Mouse (Mus musculus): ENCODE measurements at regions not wholly inside any gene's neighbourhood (a gene's known extent, or its start where the extent isn't known, plus 50 kb on each side); places are given as distances from the start of the nearest gene placed in this dataset.

DNA sequence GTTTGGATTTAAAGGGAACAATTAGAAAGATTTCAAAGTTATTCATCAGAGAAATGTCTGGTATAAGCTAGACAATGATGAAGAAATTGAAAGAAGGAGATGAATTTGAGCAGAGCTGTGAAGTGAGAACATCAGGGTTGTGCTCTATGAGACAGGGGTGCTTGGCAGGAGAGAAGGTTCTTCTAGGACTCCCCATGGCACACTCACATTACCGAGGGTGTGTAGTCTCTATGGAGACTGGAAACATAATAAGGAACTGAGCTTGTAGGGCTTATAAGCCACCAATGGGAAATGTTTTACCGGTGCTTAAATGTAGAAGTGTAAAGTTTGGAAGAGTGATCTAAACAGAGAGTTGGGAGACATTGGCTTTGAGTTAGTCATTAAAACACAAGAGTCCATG, 889.9 kb downstream of the Stim2 start:
- H3K27ac ChIP-seq: no peak overlapping the region
- peak; percentile 51; the same call in 1 of the 2 replicates for ATAC-seq (ENCODE audit: low FRiP score, low read depth)
- H3K4me1 ChIP-seq: no peaks in the 10 kb centered on the region
- H3K9me3 ChIP-seq: no peaks in the 10 kb centered on the region
- no peak overlapping the region for H3K4me3 ChIP-seq
- no peak overlapping the region for H3K9ac ChIP-seq
- H3K27me3 ChIP-seq: no peaks in the 10 kb centered on the region
- WGBS: 55% methylated on average over 2 of the region's 2 CpGs
- H3K4me2 ChIP-seq (replicated peaks): no peak overlapping the region
- H3K36me3 ChIP-seq: no peaks in the 10 kb centered on the region

DNA sequence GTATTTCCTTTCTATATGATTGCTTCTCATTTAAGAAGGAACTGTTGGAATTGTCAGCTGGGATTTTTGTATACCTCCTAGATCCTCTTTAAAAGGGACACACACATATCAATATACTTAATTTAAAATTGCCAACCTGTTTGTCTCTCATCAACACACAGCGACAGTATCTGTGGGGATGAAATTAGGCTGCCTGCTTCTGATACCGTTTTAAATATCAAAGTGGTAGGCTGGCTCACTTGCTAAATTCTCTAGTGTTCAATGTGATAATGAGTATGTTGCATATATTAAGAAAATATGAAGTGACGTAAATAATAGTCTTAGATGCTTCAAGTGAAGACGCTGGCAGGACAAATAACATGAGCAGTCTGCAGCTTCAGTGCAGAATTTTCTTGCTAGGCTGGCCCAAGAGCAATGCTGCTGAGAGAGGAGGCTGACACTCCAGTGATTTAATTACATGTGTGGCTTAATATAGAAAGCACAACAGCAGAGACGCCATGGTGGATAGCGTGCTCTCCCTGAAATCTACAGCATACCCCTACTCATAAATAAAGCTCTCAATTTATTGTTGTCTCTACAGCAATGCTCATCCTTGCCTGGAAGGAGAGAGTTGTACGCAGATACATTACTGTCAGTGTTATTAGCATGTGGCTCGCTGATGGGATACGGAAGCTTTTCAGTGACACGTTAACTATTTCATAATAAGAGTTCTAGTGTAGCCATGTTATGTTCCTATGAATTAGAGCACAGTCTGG, 896.4 kb downstream of the Stim2 start:
- no peak overlapping the region for H3K4me3 ChIP-seq
- H3K4me2 ChIP-seq (replicated peaks): no peak overlapping the region
- no peaks in the 10 kb centered on the region for H3K4me1 ChIP-seq
- WGBS: 88% methylated on average over 10 of the region's 10 CpGs
- no peaks in the 10 kb centered on the region for H3K9me3 ChIP-seq
- H3K27me3 ChIP-seq: no peaks in the 10 kb centered on the region
- no peak overlapping the region for H3K9ac ChIP-seq
- no peak overlapping the region for H3K27ac ChIP-seq
- no peaks in the 10 kb centered on the region for H3K36me3 ChIP-seq
- no peak for ATAC-seq (ENCODE audit: low FRiP score, low read depth)

All from limb, embryonic 13.5 days (tissue).